Mouse (Mus musculus): ENCODE measurements around the gene Dock9. TPM values are rescaled to one million over a fixed set of nuclear protein-coding genes. Genes with fewer than 3 reads are reported as not detected.

Dock9 gene
- polyA plus RNA-seq, 1 experiment from 2014 or later = 4.4 TPM

GRCm38 (mm10) chr14:121564656-121565055 is 233.0 kb downstream of the Dock9 start:
- no peak overlapping the region for H3K4me2 ChIP-seq
- 70% methylated on average over 7 of the region's 7 CpGs for WGBS
- ATAC-seq (replicated peaks; ENCODE audit: insufficient number of reproducible peaks, insufficient read depth, low FRiP score, low read depth) = no peak

GRCm38 (mm10) chr14:121563954-121564353 is 233.7 kb downstream of the Dock9 start:
- WGBS = 83% methylated on average over 4 of the region's 4 CpGs
- Histone ChIP-seq H3K9ac (no peak overlapping the region), H3K27ac (no peak overlapping the region), H3K4me1 (replicated peaks) (no peaks in the 10 kb centered on the region), H3K36me3 (no peaks in the 10 kb centered on the region), H3K4me3 (no peak overlapping the region), H3K4me2 (no peak overlapping the region), H3K9me3 (replicated peaks) (no peaks in the 10 kb centered on the region), H3K27me3 (no peaks in the 10 kb centered on the region)
- ATAC-seq (replicated peaks; ENCODE audit: insufficient number of reproducible peaks, insufficient read depth, low FRiP score, low read depth) = no peak

More at GRCm38 (mm10) chr14:121564656-121565055, 233.0 kb downstream of the Dock9 start:
- Histone ChIP-seq H3K27ac (no peak overlapping the region), H3K9ac (no peak overlapping the region), H3K4me3 (no peak overlapping the region), H3K9me3 (replicated peaks) (no peaks in the 10 kb centered on the region), H3K27me3 (no peaks in the 10 kb centered on the region), H3K4me1 (replicated peaks) (no peaks in the 10 kb centered on the region), H3K36me3 (no peaks in the 10 kb centered on the region)

- no peaks in the 10 kb centered on the region for H3K9me3 ChIP-seq (replicated peaks)
- no peaks in the 10 kb centered on the region for H3K4me1 ChIP-seq (replicated peaks)
- H3K4me3 ChIP-seq = no peak overlapping the region
- no peak overlapping the region for H3K9ac ChIP-seq
- ATAC-seq (replicated peaks; ENCODE audit: insufficient number of reproducible peaks, insufficient read depth, low FRiP score, low read depth) = no peak
- no peaks in the 10 kb centered on the region for H3K27me3 ChIP-seq
- no peaks in the 10 kb centered on the region for H3K36me3 ChIP-seq
- H3K4me2 ChIP-seq = no peak overlapping the region
- no peak overlapping the region for H3K27ac ChIP-seq
- 80% methylated on average over 13 of the region's 13 CpGs for WGBS
Observed at GRCm38 (mm10) chr14:121559026-121559425, 238.6 kb downstream of the Dock9 start.

- no peak overlapping the region for H3K4me3 ChIP-seq
- H3K4me2 ChIP-seq = no peak overlapping the region
- ATAC-seq (replicated peaks; ENCODE audit: insufficient number of reproducible peaks, insufficient read depth, low FRiP score, low read depth) = no peak
- no peak overlapping the region for H3K9ac ChIP-seq
- 83% methylated on average over 21 of the region's 21 CpGs for WGBS
- no peaks in the 10 kb centered on the region for H3K27me3 ChIP-seq
- H3K9me3 ChIP-seq (replicated peaks) = no peaks in the 10 kb centered on the region
- no peak overlapping the region for H3K27ac ChIP-seq
- H3K4me1 ChIP-seq (replicated peaks) = no peaks in the 10 kb centered on the region
- H3K36me3 ChIP-seq = no peaks in the 10 kb centered on the region
Observed at GRCm38 (mm10) chr14:121556401-121557315, 241.0 kb downstream of the Dock9 start.

GRCm38 (mm10) chr14:121553785-121554184 is 243.9 kb downstream of the Dock9 start:
- Histone ChIP-seq H3K4me2 (no peak overlapping the region), H3K27me3 (no peaks in the 10 kb centered on the region), H3K9me3 (replicated peaks) (no peaks in the 10 kb centered on the region), H3K4me1 (replicated peaks) (no peaks in the 10 kb centered on the region), H3K4me3 (no peak overlapping the region), H3K27ac (no peak overlapping the region), H3K9ac (no peak overlapping the region), H3K36me3 (no peaks in the 10 kb centered on the region)
- no peak for ATAC-seq (replicated peaks; ENCODE audit: insufficient number of reproducible peaks, insufficient read depth, low FRiP score, low read depth)

DNA sequence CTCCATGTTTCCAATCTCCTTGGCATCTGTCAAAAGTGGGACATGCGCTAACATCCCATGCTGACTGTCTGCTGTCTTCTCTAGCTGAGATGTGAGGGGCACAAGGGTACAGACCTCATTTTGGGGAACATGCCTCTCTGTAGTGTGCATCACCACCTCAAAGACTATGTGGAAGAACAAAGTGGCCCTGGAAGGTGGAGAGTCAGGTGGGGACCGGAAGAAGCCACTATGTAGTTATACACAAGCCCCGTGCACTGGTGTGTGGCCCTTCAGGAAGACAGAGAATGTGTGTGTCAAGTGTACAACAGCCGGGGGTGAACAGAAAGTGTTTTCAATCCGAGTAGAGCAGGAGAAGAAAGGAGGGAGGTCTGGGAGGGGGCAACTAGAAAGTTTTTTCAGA is 245.1 kb downstream of the Dock9 start:
- Histone ChIP-seq H3K9ac (no peak overlapping the region), H3K4me2 (no peak overlapping the region), H3K27ac (no peak overlapping the region), H3K4me1 (replicated peaks) (0 out of 2 replicates have a peak, but pooled peaks cover 3% of the 10 kb centered on the region), H3K36me3 (no peaks in the 10 kb centered on the region), H3K27me3 (no peaks in the 10 kb centered on the region), H3K9me3 (replicated peaks) (no peaks in the 10 kb centered on the region), H3K4me3 (no peak overlapping the region)
- no peak for ATAC-seq (replicated peaks; ENCODE audit: insufficient number of reproducible peaks, insufficient read depth, low FRiP score, low read depth)
- 79% methylated on average over 5 of the region's 5 CpGs for WGBS

DNA sequence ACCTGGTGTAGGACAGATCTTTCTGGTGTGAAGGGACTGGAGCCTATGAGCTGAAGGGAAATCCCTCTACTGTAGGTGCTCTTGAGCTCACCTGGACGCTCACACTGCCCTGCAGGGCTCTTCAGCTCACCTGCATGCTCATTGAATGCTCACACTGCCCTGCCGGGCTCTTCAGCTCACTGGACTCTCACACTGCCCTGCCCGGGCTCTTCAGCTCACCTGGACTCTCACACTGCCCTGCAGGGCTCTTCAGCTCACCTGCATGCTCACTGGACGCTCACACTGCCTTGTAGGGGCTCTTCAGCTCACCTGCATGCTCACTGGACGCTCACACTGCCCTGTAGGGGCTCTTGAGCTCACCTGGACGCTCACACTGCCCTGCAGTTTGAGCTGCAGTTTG is 247.8 kb downstream of the Dock9 start:
- 77% methylated on average over 6 of the region's 6 CpGs for WGBS
- Histone ChIP-seq H3K9ac (no peak overlapping the region), H3K27ac (no peak overlapping the region), H3K4me1 (replicated peaks) (0 out of 2 replicates have a peak, but pooled peaks cover 4% of the 10 kb centered on the region), H3K9me3 (replicated peaks) (no peaks in the 10 kb centered on the region), H3K36me3 (0 out of 2 replicates have a peak, but pooled peaks cover 4% of the 10 kb centered on the region), H3K4me3 (no peak overlapping the region), H3K27me3 (no peaks in the 10 kb centered on the region), H3K4me2 (no peak overlapping the region)
- ATAC-seq (replicated peaks; ENCODE audit: insufficient number of reproducible peaks, insufficient read depth, low FRiP score, low read depth) = no peak

- Histone ChIP-seq H3K4me3 (no peak overlapping the region), H3K4me2 (no peak overlapping the region), H3K27me3 (no peaks in the 10 kb centered on the region), H3K9me3 (replicated peaks) (no peaks in the 10 kb centered on the region), H3K36me3 (0 out of 2 replicates have a peak, but pooled peaks cover 4% of the 10 kb centered on the region), H3K9ac (no peak overlapping the region), H3K27ac (no peak overlapping the region), H3K4me1 (replicated peaks) (0 out of 2 replicates have a peak, but pooled peaks cover 4% of the 10 kb centered on the region)
- 46% methylated on average over 7 of the region's 7 CpGs for WGBS
- no peak for ATAC-seq (replicated peaks; ENCODE audit: insufficient number of reproducible peaks, insufficient read depth, low FRiP score, low read depth)
Observed at GRCm38 (mm10) chr14:121547745-121548144, 249.9 kb downstream of the Dock9 start.

DNA sequence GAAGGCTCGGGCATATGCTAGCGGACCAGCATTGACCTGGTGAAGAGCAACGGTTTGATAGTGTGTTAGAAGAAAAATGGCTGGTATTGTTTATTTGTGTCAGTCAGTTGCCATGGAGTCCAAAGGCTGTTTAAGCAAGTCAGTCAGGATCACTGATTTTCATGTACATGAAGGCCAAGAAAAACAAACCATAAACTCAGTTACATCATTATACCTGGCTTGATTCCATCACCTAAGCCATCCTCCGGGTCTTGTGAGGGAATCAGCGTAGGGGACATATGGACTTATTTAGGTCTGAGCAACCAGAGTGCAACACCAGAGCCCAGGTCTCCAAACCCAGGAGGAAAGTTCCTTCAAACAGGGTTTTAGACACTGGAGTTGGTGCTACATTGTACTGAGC is 251.0 kb downstream of the Dock9 start:
- Histone ChIP-seq H3K9me3 (replicated peaks) (no peaks in the 10 kb centered on the region), H3K36me3 (0 out of 2 replicates have a peak, but pooled peaks cover 4% of the 10 kb centered on the region), H3K27me3 (no peaks in the 10 kb centered on the region), H3K4me3 (no peak overlapping the region), H3K4me1 (replicated peaks) (0 out of 2 replicates have a peak, but pooled peaks cover 4% of the 10 kb centered on the region), H3K9ac (no peak overlapping the region), H3K4me2 (no peak overlapping the region), H3K27ac (no peak overlapping the region)
- no peak for ATAC-seq (replicated peaks; ENCODE audit: insufficient number of reproducible peaks, insufficient read depth, low FRiP score, low read depth)
- 72% methylated on average over 5 of the region's 5 CpGs for WGBS

GRCm38 (mm10) chr14:121545551-121546331 is 251.9 kb downstream of the Dock9 start:
- 82% methylated on average over 14 of the region's 14 CpGs for WGBS
- no peak for ATAC-seq (replicated peaks; ENCODE audit: insufficient number of reproducible peaks, insufficient read depth, low FRiP score, low read depth)

GRCm38 (mm10) chr14:121541262-121541661 is 256.4 kb downstream of the Dock9 start:
- H3K4me2 ChIP-seq = no peak overlapping the region
- H3K4me1 ChIP-seq (replicated peaks) = peaks cover 8% of the 10 kb centered on the region; the same call in 1 of the 2 replicates
- ATAC-seq (replicated peaks; ENCODE audit: insufficient number of reproducible peaks, insufficient read depth, low FRiP score, low read depth) = no peak; the same call in 1 of the 2 replicates
- 0 out of 2 replicates have a peak, but pooled peaks cover 4% of the 10 kb centered on the region for H3K36me3 ChIP-seq
- no peak overlapping the region for H3K9ac ChIP-seq
- WGBS = 39% methylated on average over 7 of the region's 7 CpGs
- H3K9me3 ChIP-seq (replicated peaks) = no peaks in the 10 kb centered on the region
- H3K27ac ChIP-seq = no peak overlapping the region
- no peak overlapping the region for H3K4me3 ChIP-seq
- no peaks in the 10 kb centered on the region for H3K27me3 ChIP-seq

More at GRCm38 (mm10) chr14:121545551-121546331, 251.9 kb downstream of the Dock9 start:
- no peak overlapping the region for H3K27ac ChIP-seq
- peaks cover 12% of the 10 kb centered on the region; the same call in 1 of the 2 replicates for H3K4me1 ChIP-seq (replicated peaks)
- no peak overlapping the region for H3K4me3 ChIP-seq
- no peak overlapping the region for H3K9ac ChIP-seq
- no peaks in the 10 kb centered on the region for H3K9me3 ChIP-seq (replicated peaks)
- no peaks in the 10 kb centered on the region for H3K27me3 ChIP-seq
- H3K36me3 ChIP-seq = 0 out of 2 replicates have a peak, but pooled peaks cover 4% of the 10 kb centered on the region
- H3K4me2 ChIP-seq = no peak overlapping the region

All from heart, embryonic 15.5 days (tissue).